Mouse (Mus musculus) heart, embryonic 15.5 days (tissue): ENCODE data around the gene Sec14l2. TPM values are rescaled to one million over a fixed set of nuclear protein-coding genes. Genes with fewer than 3 reads are reported as not detected.

Experiments used
- ATAC-seq: fragments of 200-750 bp; cut with Nextera tagmentation; replicated peaks from 2 replicates; pipeline ENCODE4 v1.8.0; 2017; ENCODE audit warnings: low read depth, moderate TSS enrichment; ENCODE audit not compliant: insufficient number of reproducible peaks, insufficient read depth, low FRiP score
- H3K27ac ChIP-seq: fragments of 300-500 bp; sonication (generic); 2 replicates; pipeline ENCODE4 v1.5.1; 2015; ENCODE audit warnings: mild to moderate bottlenecking, inconsistent platforms
- H3K27me3 ChIP-seq: fragments of 300-500 bp; sonication (generic); 2 replicates; pipeline ENCODE4 v1.6.1; 2015; ENCODE audit warnings: inconsistent platforms
- H3K36me3 ChIP-seq: fragments of 300-500 bp; sonication (generic); 2 replicates; pipeline ENCODE4 v1.6.1; 2015; ENCODE audit warnings: mild to moderate bottlenecking, inconsistent platforms
- H3K4me1 ChIP-seq: fragments of 300-500 bp; sonication (generic); replicated peaks from 2 replicates; pipeline ENCODE4 v1.6.1; 2015; ENCODE audit warnings: inconsistent platforms
- H3K4me2 ChIP-seq: fragments of 300-500 bp; sonication (generic); 2 replicates; pipeline ENCODE4 v1.6.1; 2015; ENCODE audit warnings: inconsistent platforms, mild to moderate bottlenecking, moderate library complexity
- H3K4me3 ChIP-seq: fragments of 300-500 bp; sonication (generic); 2 replicates; pipeline ENCODE4 v1.5.1; 2015; ENCODE audit warnings: mild to moderate bottlenecking, inconsistent platforms
- H3K9ac ChIP-seq: fragments of 300-500 bp; sonication (generic); 2 replicates; pipeline ENCODE4 v1.6.1; 2015; ENCODE audit warnings: mild to moderate bottlenecking, inconsistent platforms
- H3K9me3 ChIP-seq: fragments of 300-500 bp; sonication (generic); replicated peaks from 2 replicates; pipeline ENCODE4 v1.6.1; 2016; ENCODE audit warnings: inconsistent platforms
- WGBS: fragments of 180-500 bp; shearing (Covaris S2); methylation state at CpG from one replicate; pipeline ENCODE4 v1.1.7; 2015; ENCODE audit warnings: mixed read lengths; 5-methylcytosine and 5-hydroxymethylcytosine counted together
- polyA plus RNA-seq: library from polyadenylated mRNA; unstranded; fragments of >200 nt; fragmentation: Nextera tagmentation; extraction: Ambion mirVana; gene quantifications from 2 replicates; pipeline ENCODE4 v1.2.1, GENCODE M21; 2015

Sec14l2 gene
- polyA plus RNA-seq, 1 experiment from 2014 or later: 0.78 TPM

- ATAC-seq: no peak
- H3K27me3 ChIP-seq: peaks cover 4% of the 10 kb centered on the region; the same call in 1 of the 2 replicates
- H3K36me3 ChIP-seq: no peaks in the 10 kb centered on the region
- no peak overlapping the region for H3K9ac ChIP-seq
- no peak overlapping the region for H3K27ac ChIP-seq
- H3K4me3 ChIP-seq: no peak overlapping the region
- H3K9me3 ChIP-seq: no peaks in the 10 kb centered on the region
- H3K4me1 ChIP-seq: no peaks in the 10 kb centered on the region
- no peak overlapping the region for H3K4me2 ChIP-seq
- 71% methylated on average over 7 of the region's 7 CpGs for WGBS
These were observed 44.8 kb downstream of the Sec14l2 start for GRCm38 (mm10) chr11:4078267-4078933.

GRCm38 (mm10) chr11:4076633-4077032 lies 46.6 kb downstream of the Sec14l2 start:
- no peak for ATAC-seq
- Histone ChIP-seq H3K9me3 (no peaks in the 10 kb centered on the region), H3K4me1 (no peaks in the 10 kb centered on the region), H3K27me3 (peaks cover 4% of the 10 kb centered on the region; the same call in 1 of the 2 replicates), H3K9ac (no peak overlapping the region), H3K36me3 (no peaks in the 10 kb centered on the region), H3K4me2 (no peak overlapping the region), H3K4me3 (no peak overlapping the region), H3K27ac (no peak overlapping the region)
- WGBS: 11% methylated on average over 8 of the region's 8 CpGs

GRCm38 (mm10) chr11:4069664-4070063 lies 53.6 kb downstream of the Sec14l2 start:
- no peak for ATAC-seq
- H3K9me3 ChIP-seq: no peaks in the 10 kb centered on the region
- no peak overlapping the region for H3K27ac ChIP-seq
- no peak overlapping the region for H3K4me2 ChIP-seq
- H3K36me3 ChIP-seq: no peaks in the 10 kb centered on the region
- H3K4me1 ChIP-seq: no peaks in the 10 kb centered on the region
- no peak overlapping the region for H3K9ac ChIP-seq
- WGBS: 68% methylated on average over 1 of the region's 1 CpGs
- H3K27me3 ChIP-seq: no peaks in the 10 kb centered on the region
- H3K4me3 ChIP-seq: no peak overlapping the region

- Histone ChIP-seq H3K9ac (no peak within 1 kb of the TSS), H3K9me3 (no peaks in the 10 kb centered on the region), H3K4me2 (no peak within 1 kb of the TSS), H3K4me1 (no peaks in the 10 kb centered on the region), H3K27me3 (no peaks in the 10 kb centered on the region), H3K27ac (no peak within 1 kb of the TSS), H3K36me3 (no peaks in the 10 kb centered on the region), H3K4me3 (no peak within 1 kb of the TSS)
- 43% methylated on average over 5 of the region's 5 CpGs for WGBS
- no peak for ATAC-seq
These were observed 58.5 kb downstream of the Sec14l2 start, which contains the start of gene Sec14l3 for GRCm38 (mm10) chr11:4064627-4065122. Gene Sec14l3 (plus strand): TSS chr11:4064841.

GRCm38 (mm10) chr11:4062981-4063380 lies 60.2 kb downstream of the Sec14l2 start:
- no peak for ATAC-seq
- H3K4me3 ChIP-seq: no peak overlapping the region
- H3K27ac ChIP-seq: no peak overlapping the region
- H3K9ac ChIP-seq: no peak overlapping the region
- no peaks in the 10 kb centered on the region for H3K4me1 ChIP-seq
- H3K36me3 ChIP-seq: no peaks in the 10 kb centered on the region
- WGBS: 37% methylated on average over 6 of the region's 6 CpGs
- no peak overlapping the region for H3K4me2 ChIP-seq
- H3K27me3 ChIP-seq: no peaks in the 10 kb centered on the region
- H3K9me3 ChIP-seq: no peaks in the 10 kb centered on the region

- no peak overlapping the region for H3K4me3 ChIP-seq
- WGBS: 82% methylated on average over 4 of the region's 4 CpGs
- no peak overlapping the region for H3K9ac ChIP-seq
- no peak for ATAC-seq
- no peaks in the 10 kb centered on the region for H3K36me3 ChIP-seq
- no peaks in the 10 kb centered on the region for H3K27me3 ChIP-seq
- H3K27ac ChIP-seq: no peak overlapping the region
- H3K4me1 ChIP-seq: no peaks in the 10 kb centered on the region
- no peak overlapping the region for H3K4me2 ChIP-seq
- H3K9me3 ChIP-seq: no peaks in the 10 kb centered on the region
These were observed 60.7 kb downstream of the Sec14l2 start for GRCm38 (mm10) chr11:4062523-4062922.

- no peaks in the 10 kb centered on the region for H3K36me3 ChIP-seq
- no peak overlapping the region for H3K9ac ChIP-seq
- H3K9me3 ChIP-seq: no peaks in the 10 kb centered on the region
- ATAC-seq: no peak
- no peaks in the 10 kb centered on the region for H3K4me1 ChIP-seq
- no peak overlapping the region for H3K4me2 ChIP-seq
- no peak overlapping the region for H3K27ac ChIP-seq
- 64% methylated on average over 5 of the region's 5 CpGs for WGBS
- H3K27me3 ChIP-seq: no peaks in the 10 kb centered on the region
- H3K4me3 ChIP-seq: no peak overlapping the region
These were observed 62.2 kb downstream of the Sec14l2 start for GRCm38 (mm10) chr11:4060866-4061575.

- 23% methylated on average over 5 of the region's 5 CpGs for WGBS
These were observed 69.6 kb downstream of the Sec14l2 start for GRCm38 (mm10) chr11:4053586-4053985.

GRCm38 (mm10) chr11:4048438-4048837 lies 74.8 kb downstream of the Sec14l2 start:
- Histone ChIP-seq H3K9ac (no peak overlapping the region), H3K27ac (no peak overlapping the region), H3K27me3 (no peaks in the 10 kb centered on the region), H3K36me3 (no peaks in the 10 kb centered on the region), H3K4me3 (no peak overlapping the region), H3K9me3 (no peaks in the 10 kb centered on the region), H3K4me2 (no peak overlapping the region), H3K4me1 (no peaks in the 10 kb centered on the region)
- WGBS: 75% methylated on average over 6 of the region's 6 CpGs
- no peak for ATAC-seq

More at GRCm38 (mm10) chr11:4053586-4053985, 69.6 kb downstream of the Sec14l2 start:
- no peak overlapping the region for H3K4me2 ChIP-seq
- H3K27ac ChIP-seq: no peak overlapping the region
- H3K4me1 ChIP-seq: no peaks in the 10 kb centered on the region
- H3K36me3 ChIP-seq: no peaks in the 10 kb centered on the region
- H3K27me3 ChIP-seq: no peaks in the 10 kb centered on the region
- H3K4me3 ChIP-seq: no peak overlapping the region
- no peaks in the 10 kb centered on the region for H3K9me3 ChIP-seq
- H3K9ac ChIP-seq: no peak overlapping the region
- no peak for ATAC-seq

- Histone ChIP-seq H3K4me1 (no peaks in the 10 kb centered on the region), H3K27ac (no peak overlapping the region), H3K27me3 (no peaks in the 10 kb centered on the region), H3K4me2 (no peak overlapping the region), H3K9me3 (no peaks in the 10 kb centered on the region), H3K36me3 (no peaks in the 10 kb centered on the region), H3K4me3 (no peak overlapping the region), H3K9ac (no peak overlapping the region)
- no peak for ATAC-seq
- 86% methylated on average over 2 of the region's 2 CpGs for WGBS
These were observed 75.4 kb downstream of the Sec14l2 start for GRCm38 (mm10) chr11:4047766-4048165.
